Mouse (Mus musculus) brain, embryonic 14.5 days (tissue): ENCODE measurements around the gene Hdac2. TPM values are rescaled to one million over a fixed set of nuclear protein-coding genes. Genes with fewer than 3 reads are reported as not detected.
A peak's percentile ranks its signal among the peaks of the same experiment; 100 is the strongest.

Source experiments
- DNase-seq: peaks from one replicate; pipeline ENCODE4 v3.0.0-alpha.2; 2011; ENCODE audit warnings: low read depth
- CTCF ChIP-seq: fragments of 200-500 bp; IDR thresholded peaks from 2 replicates; pipeline ENCODE4 v1.5.1; 2012; ENCODE audit warnings: inconsistent platforms, mild to moderate bottlenecking, moderate library complexity, borderline replicate concordance; ENCODE audit not compliant: insufficient read depth, insufficient read length; ENCODE audit errors: extremely low read depth
- POLR2A ChIP-seq: fragments of 200-500 bp; IDR thresholded peaks from 2 replicates; pipeline ENCODE4 v1.6.1; 2012; ENCODE audit warnings: mild to moderate bottlenecking, inconsistent platforms, borderline replicate concordance; ENCODE audit not compliant: poor library complexity, insufficient read depth, insufficient read length, severe bottlenecking; ENCODE audit errors: extremely low read depth
- polyA plus RNA-seq: library from polyadenylated mRNA; depleted of rRNA; stranded (reverse); fragments of >200 nt; gene quantifications from 2 replicates; pipeline ENCODE4 v1.2.3, GENCODE M21; 2012; rRNA removed

The Hdac2 gene
- polyA plus RNA-seq, result 127 and 186 TPM in 2 replicates

- TF ChIP-seq CTCF (no peak), POLR2A (peak; percentile 99)
- DNase-seq, result peak; percentile 97
Measured at GRCm38 (mm10) chr10:36974086-36974675, at the start of gene Hdac2. Gene Hdac2, plus strand, starts transcription at chr10:36974544.

- peak; percentile 32 for DNase-seq
- no peak for TF ChIP-seq POLR2A
- TF ChIP-seq CTCF, result no peak
Measured at GRCm38 (mm10) chr10:36928212-36928611, 46.1 kb upstream of the Hdac2 start.

- no peak for TF ChIP-seq POLR2A
- TF ChIP-seq CTCF, result no peak
- DNase-seq, result no peak
Measured at GRCm38 (mm10) chr10:36935863-36936262, 38.5 kb upstream of the Hdac2 start.

- DNase-seq, result no peak
Measured at GRCm38 (mm10) chr10:36936271-36936670, 38.1 kb upstream of the Hdac2 start.

GRCm38 (mm10) chr10:36951742-36952141 lies 22.6 kb upstream of the Hdac2 start:
- TF ChIP-seq CTCF (no peak), POLR2A (no peak)
- DNase-seq, result no peak

More at GRCm38 (mm10) chr10:36936271-36936670, 38.1 kb upstream of the Hdac2 start:
- TF ChIP-seq CTCF (no peak), POLR2A (no peak)

- DNase-seq, result no peak
- no peak for TF ChIP-seq CTCF
- no peak for TF ChIP-seq POLR2A
Measured at GRCm38 (mm10) chr10:36952622-36953021, 21.7 kb upstream of the Hdac2 start.

GRCm38 (mm10) chr10:36959563-36960110 lies 14.7 kb upstream of the Hdac2 start:
- DNase-seq, result peak; percentile 36

GRCm38 (mm10) chr10:36964406-36964805 lies 9.9 kb upstream of the Hdac2 start:
- TF ChIP-seq CTCF (no peak), POLR2A (no peak)
- DNase-seq, result no peak

More at GRCm38 (mm10) chr10:36959563-36960110, 14.7 kb upstream of the Hdac2 start:
- TF ChIP-seq POLR2A (no peak), CTCF (no peak)

GRCm38 (mm10) chr10:36974676-36975520 lies 554 bp downstream of the Hdac2 start:
- TF ChIP-seq CTCF, result no peak
- TF ChIP-seq POLR2A, result no peak; the same call in 1 of the 2 replicates
- peak; percentile 86 for DNase-seq

- no peak for DNase-seq
- TF ChIP-seq POLR2A (no peak), CTCF (no peak)
Measured at GRCm38 (mm10) chr10:36981866-36982265, 7.5 kb downstream of the Hdac2 start.

- TF ChIP-seq POLR2A (no peak), CTCF (no peak)
- no peak for DNase-seq
Measured at GRCm38 (mm10) chr10:36992149-36992548, 17.8 kb downstream of the Hdac2 start.

- TF ChIP-seq POLR2A (no peak), CTCF (no peak)
- no peak for DNase-seq
Measured at GRCm38 (mm10) chr10:37000839-37001238, 26.5 kb downstream of the Hdac2 start.
